Mouse (Mus musculus) erythroblast, embryonic 14.5 days (primary cell): ENCODE results near the gene Cdk11b.

Source experiments
- GATA1 ChIP-seq: IDR thresholded peaks from 2 replicates; pipeline ENCODE4 v1.6.1; 2012; ENCODE audit warnings: low read length, inconsistent platforms, mixed read lengths
- TAL1 ChIP-seq: IDR thresholded peaks from 3 replicates; pipeline ENCODE4 v1.6.1; 2012; ENCODE audit warnings: low read length, inconsistent platforms, mixed read lengths

DNA sequence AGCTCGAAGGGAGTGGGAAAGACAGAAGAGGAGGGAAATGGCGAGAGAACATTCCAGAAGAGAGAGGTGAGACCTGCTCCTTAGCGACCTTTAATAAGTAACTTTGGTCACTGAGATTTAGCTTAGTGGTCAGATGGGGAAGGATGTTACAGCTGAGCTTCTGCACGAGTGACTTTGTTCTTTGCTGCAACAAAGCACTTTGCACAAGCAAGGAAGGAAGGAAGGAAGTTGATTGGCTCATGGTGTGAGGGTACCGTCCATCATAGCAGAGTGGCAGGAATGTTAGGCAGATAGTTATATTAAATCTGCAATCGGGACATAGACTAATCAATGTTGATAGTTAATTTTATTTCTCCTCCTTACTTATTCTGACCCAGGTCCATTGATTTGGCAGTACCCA lies 5.6 kb downstream of the Cdk11b start:
- TF ChIP-seq TAL1 (no peak), GATA1 (no peak)
